Comparison of ENCODE assay signal across 12 mouse cellular contexts in the genomic region with DNA sequence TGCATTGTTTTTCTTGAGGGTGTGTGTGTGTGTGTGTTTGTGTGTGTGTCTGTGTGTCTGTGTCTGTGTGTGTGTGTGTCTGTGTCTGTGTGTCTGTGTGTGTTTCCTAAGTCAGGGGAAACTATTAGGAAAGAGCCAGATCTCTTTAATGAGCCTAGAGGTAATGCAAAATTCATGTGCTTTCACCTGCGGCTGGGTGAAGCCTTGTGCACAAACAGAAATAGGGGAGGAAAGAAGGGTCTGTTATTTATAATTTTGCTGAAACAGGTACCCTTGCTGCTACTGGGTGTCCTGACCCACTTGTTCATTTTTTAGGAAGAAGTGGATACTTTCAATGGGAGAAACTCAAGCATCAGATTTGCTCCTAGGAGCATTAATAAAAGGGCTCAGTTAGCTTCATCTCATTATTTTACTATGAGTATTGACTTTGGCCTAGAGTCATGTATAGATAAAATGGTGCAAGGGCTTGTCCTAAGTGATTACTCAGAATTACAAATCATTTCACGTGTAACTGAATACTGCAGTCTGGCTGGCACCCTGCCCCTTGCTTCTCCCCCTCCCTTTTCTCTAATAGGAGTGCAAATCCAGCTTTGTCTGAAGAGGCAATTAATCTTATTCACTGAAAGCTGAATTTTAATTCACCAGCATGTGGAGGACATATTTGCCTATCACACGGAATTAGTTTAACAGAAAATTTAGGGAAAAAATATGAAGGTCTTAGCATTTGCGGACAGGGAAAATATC.
DNase-seq lines count a peak whose midpoint lies in the region; ATAC-seq lines count a peak whose summit lies in the region.
"Had no signal": no experiment of that assay in that cellular context is flagged by ENCODE, and none has a peak within 500 bp of the region (broad histone marks: within the 10 kb centered on the region; RNA-seq: fewer than 3 reads in every experiment).

No protein-coding gene starts in this region.

- H3K9me3 ChIP-seq in embryonic facial prominence, embryonic 14.5 days (ENCODE audit: control insufficient read depth, low read length) = no peaks in the 10 kb centered on the region
- H3K9me3 ChIP-seq in embryonic facial prominence, embryonic 10.5 days = no peaks in the 10 kb centered on the region
- no peaks in the 10 kb centered on the region for H3K9me3 ChIP-seq in hindbrain, embryonic 16.5 days (ENCODE audit: control insufficient read depth, low read length)
- H3K9me3 ChIP-seq: limb, embryonic 15.5 days had no signal

- no peak overlapping the region for H3K9ac ChIP-seq in embryonic facial prominence, embryonic 14.5 days (ENCODE audit: low read depth, low read length)
- no peak overlapping the region for H3K9ac ChIP-seq in hindbrain, embryonic 16.5 days (ENCODE audit: low read depth, low read length)
- H3K9ac ChIP-seq: limb, embryonic 15.5 days had no signal

- WGBS in embryonic facial prominence, embryonic 14.5 days = 61% methylated on average over 4 of the region's 4 CpGs
- WGBS in embryonic facial prominence, embryonic 10.5 days = 75% methylated on average over 4 of the region's 4 CpGs
- 35% methylated on average over 4 of the region's 4 CpGs for WGBS in hindbrain, embryonic 16.5 days

- H3K4me1 ChIP-seq in embryonic facial prominence, embryonic 14.5 days (ENCODE audit: control insufficient read depth, insufficient read depth, low read length) = 0 out of 2 replicates have a peak, but pooled peaks cover 2% of the 10 kb centered on the region
- H3K4me1 ChIP-seq in embryonic facial prominence, embryonic 10.5 days = peaks cover 10% of the 10 kb centered on the region
- peaks cover 2% of the 10 kb centered on the region; the same call in 1 of the 2 replicates for H3K4me1 ChIP-seq in hindbrain, embryonic 16.5 days (ENCODE audit: control insufficient read depth, insufficient read depth, low read depth, low read length)
- H3K4me1 ChIP-seq: limb, embryonic 15.5 days had no signal

- H3K4me2 ChIP-seq in embryonic facial prominence, embryonic 14.5 days (ENCODE audit: low read depth, low read length) = no peak overlapping the region
- H3K4me2 ChIP-seq in hindbrain, embryonic 16.5 days (ENCODE audit: low read length) = no peak overlapping the region
- H3K4me2 ChIP-seq: limb, embryonic 15.5 days had no signal

- no peak for ATAC-seq in embryonic facial prominence, embryonic 14.5 days (ENCODE audit: low read depth)
- ATAC-seq in hindbrain, embryonic 16.5 days = peak; percentile 74

- H3K4me3 ChIP-seq in embryonic facial prominence, embryonic 14.5 days (ENCODE audit: low read depth, low read length) = no peak overlapping the region
- H3K4me3 ChIP-seq in embryonic facial prominence, embryonic 10.5 days = no peak overlapping the region
- H3K4me3 ChIP-seq in hindbrain, embryonic 16.5 days (ENCODE audit: low read length) = no peak overlapping the region
- H3K4me3 ChIP-seq: limb, embryonic 15.5 days had no signal

- no peaks in the 10 kb centered on the region for H3K27me3 ChIP-seq in embryonic facial prominence, embryonic 14.5 days (replicated peaks; ENCODE audit: control insufficient read depth, insufficient read depth, low read length)
- no peaks in the 10 kb centered on the region for H3K27me3 ChIP-seq in embryonic facial prominence, embryonic 10.5 days (replicated peaks; ENCODE audit: low read depth, poor library complexity, severe bottlenecking)
- H3K27me3 ChIP-seq in hindbrain, embryonic 16.5 days (replicated peaks; ENCODE audit: control insufficient read depth, insufficient read depth, low read length) = no peaks in the 10 kb centered on the region
- H3K27me3 ChIP-seq: limb, embryonic 15.5 days had no signal

- DNase-seq in embryonic facial prominence, embryonic 14.5 days (ENCODE audit: low spot score) = peak; percentile 40
- DNase-seq in embryonic facial prominence, embryonic 10.5 days (ENCODE audit: low spot score) = no peak
- peak; percentile 56 for DNase-seq in 3T3-L1 (ENCODE audit: low read depth, low spot score)
- peak; percentile 28 for DNase-seq in brain, embryonic 18.5 days (ENCODE audit: low read depth, low spot score)
- no peak for DNase-seq in testis, postnatal 10 days (ENCODE audit: low spot score)
- DNase-seq in gastrocnemius, adult 18-20 months (ENCODE audit: low spot score) = no peak
- DNase-seq in spleen, adult 12 weeks (ENCODE audit: low spot score) = no peak
- DNase-seq: kidney, postnatal 14 days; lung, postnatal 36 days; thymus, postnatal 14 days had no signal

- H3K36me3 ChIP-seq in embryonic facial prominence, embryonic 14.5 days (ENCODE audit: control insufficient read depth, insufficient read depth, low read length) = no peaks in the 10 kb centered on the region
- H3K36me3 ChIP-seq in embryonic facial prominence, embryonic 10.5 days (replicated peaks) = no peaks in the 10 kb centered on the region
- no peaks in the 10 kb centered on the region for H3K36me3 ChIP-seq in hindbrain, embryonic 16.5 days (ENCODE audit: control insufficient read depth, insufficient read depth, low read length)
- H3K36me3 ChIP-seq: limb, embryonic 15.5 days had no signal

- no peak overlapping the region for H3K27ac ChIP-seq in embryonic facial prominence, embryonic 14.5 days (replicated peaks; ENCODE audit: low read depth, low read length)
- H3K27ac ChIP-seq in embryonic facial prominence, embryonic 10.5 days (replicated peaks) = no peak overlapping the region
- H3K27ac ChIP-seq in hindbrain, embryonic 16.5 days (ENCODE audit: low read depth, low read length) = 0 out of 2 replicates have a peak overlapping the region, but pooled peaks have one; percentile 17
- H3K27ac ChIP-seq: limb, embryonic 15.5 days had no signal

Comparison
In these comparisons a context has a peak if more than half of its experiments do, and no peak if none do; other contexts are left out.
1. DNase-seq: peak in embryonic facial prominence, embryonic 14.5 days (single experiment), 3T3-L1 (single experiment) and brain, embryonic 18.5 days (single experiment); none in embryonic facial prominence, embryonic 10.5 days (single experiment), testis, postnatal 10 days (single experiment), gastrocnemius, adult 18-20 months (single experiment) and spleen, adult 12 weeks (single experiment).